Comparison of ENCODE assay signal across 18 mouse cellular contexts in genomic region chr17:31424358-31424757, GRCm38 (mm10). TPM values are rescaled to one million over a fixed set of nuclear protein-coding genes. Genes with fewer than 3 reads are reported as not detected.
DNase-seq lines count a peak whose midpoint lies in the region; ATAC-seq and TF ChIP-seq lines count a peak whose summit lies in the region.
"Had no signal": no experiment of that assay in that cellular context is flagged by ENCODE, and none has a peak within 500 bp of the region (broad histone marks: within the 10 kb centered on the region; RNA-seq: fewer than 3 reads in every experiment).

No protein-coding gene starts in this region.

- H3K27me3 ChIP-seq in kidney, embryonic 16.5 days (ENCODE audit: insufficient read depth, low read length), result no peaks in the 10 kb centered on the region
- no peaks in the 10 kb centered on the region for H3K27me3 ChIP-seq in E14TG2a.4 (ENCODE audit: insufficient read depth, low read length)
- H3K27me3 ChIP-seq: heart, embryonic 15.5 days; limb, embryonic 13.5 days; liver, embryonic 15.5 days had no signal

- no peak overlapping the region for H3K27ac ChIP-seq in kidney, embryonic 16.5 days (ENCODE audit: low read length)
- peak overlapping the region; percentile 54; the same call in 1 of the 2 replicates for H3K27ac ChIP-seq in ES-E14 (ENCODE audit: insufficient read depth, low read depth, low read length, poor library complexity, severe bottlenecking)
- H3K27ac ChIP-seq: gastrocnemius, adult 2 months; heart, embryonic 15.5 days; limb, embryonic 13.5 days; liver, embryonic 15.5 days; midbrain, embryonic 12.5 days had no signal

- H3K4me3 ChIP-seq in kidney, embryonic 16.5 days (ENCODE audit: low read length), result no peak overlapping the region
- H3K4me3 ChIP-seq in E14TG2a.4 (replicated peaks; ENCODE audit: low read length) (peak overlapping the region; percentile 55), ES-E14 (ENCODE audit: insufficient read depth in 1 of 2, low read depth in 1 of 2, low read length in 2 of 2, poor library complexity in 1 of 2, severe bottlenecking in 1 of 2) (no peak overlapping the region)
- H3K4me3 ChIP-seq: gastrocnemius, adult 2 months; heart, embryonic 15.5 days; limb, embryonic 13.5 days; liver, embryonic 15.5 days; midbrain, embryonic 12.5 days had no signal

- in situ Hi-C loops in ES-E14 (cut with MboI; ENCODE audit: low sequenced_read_pairs in 2 of 2, unreplicated experiment in 2 of 2), result no loop called here

- no peak overlapping the region for H3K4me2 ChIP-seq in kidney, embryonic 16.5 days (replicated peaks; ENCODE audit: low read depth, low read length)
- H3K4me2 ChIP-seq: heart, embryonic 15.5 days; limb, embryonic 13.5 days; liver, embryonic 15.5 days; midbrain, embryonic 12.5 days had no signal

- H3K4me1 ChIP-seq in kidney, embryonic 16.5 days (ENCODE audit: insufficient read depth, low read length), result peaks cover 41% of the 10 kb centered on the region
- peaks cover 96% of the 10 kb centered on the region for H3K4me1 ChIP-seq in E14TG2a.4 (replicated peaks; ENCODE audit: low read depth, low read length)
- peaks cover 3 to 51% of the 10 kb centered on the region in 2 experiments; a peak in 3 of 4 replicates for H3K4me1 ChIP-seq in ES-E14 (ENCODE audit: control insufficient read depth in 2 of 2, insufficient read depth in 2 of 2, low read length in 2 of 2, poor library complexity in 1 of 2)
- H3K4me1 ChIP-seq: liver, embryonic 15.5 days had no signal

- DNase-seq in kidney, adult 18-20 months, result peak; percentile 36
- DNase-seq in ES-E14 (ENCODE audit: low read depth, low spot score), result no peak
- peak; percentile 58 to 60 for DNase-seq in kidney, postnatal 36 days
- no peak for DNase-seq in left cerebral cortex, adult 18-20 months (ENCODE audit: low spot score in 2 of 2)
- DNase-seq in thymus, postnatal 36 days, result no peak
- DNase-seq: cerebellum, adult 18-20 months; cerebellum, postnatal 36 days; gastrocnemius, adult 2 months; thymus, adult 2 months had no signal

- H3K9me3 ChIP-seq in kidney, embryonic 16.5 days (ENCODE audit: low read length), result peaks cover 6% of the 10 kb centered on the region
- H3K9me3 ChIP-seq in E14TG2a.4 (ENCODE audit: low read length) (peaks cover 7% of the 10 kb centered on the region), ES-E14 (ENCODE audit: control insufficient read depth, insufficient read depth, low read depth, low read length) (no peaks in the 10 kb centered on the region)
- H3K9me3 ChIP-seq: heart, embryonic 15.5 days; liver, embryonic 15.5 days; midbrain, embryonic 12.5 days had no signal

- H3K36me3 ChIP-seq in kidney, embryonic 16.5 days (ENCODE audit: insufficient read depth, low read length), result peaks cover 1% of the 10 kb centered on the region
- H3K36me3 ChIP-seq in E14TG2a.4 (ENCODE audit: insufficient read depth, low read length) (no peaks in the 10 kb centered on the region), ES-E14 (ENCODE audit: control insufficient read depth, insufficient read depth, low read length, poor library complexity, severe bottlenecking) (no peaks in the 10 kb centered on the region)
- H3K36me3 ChIP-seq: heart, embryonic 15.5 days; liver, embryonic 15.5 days had no signal

- no peak; the same call in 1 of the 2 replicates for ATAC-seq in kidney, embryonic 16.5 days (ENCODE audit: low FRiP score, low TSS enrichment)
- ATAC-seq: inflammation-experienced regulatory T-cells, adult 6 months; lung, postnatal 0 days had no signal

- 83% methylated on average over 4 of the region's 4 CpGs for WGBS in kidney, embryonic 16.5 days

- no peak for TF ChIP-seq CTCF in E14TG2a.4 (conservative IDR thresholded peaks at IDR 0.05; ENCODE audit: low read length)

- H3K9ac ChIP-seq in kidney, embryonic 16.5 days (replicated peaks; ENCODE audit: low read length), result no peak overlapping the region
- peak overlapping the region; percentile 5; the same call in 1 of the 2 replicates for H3K9ac ChIP-seq in ES-E14 (ENCODE audit: insufficient read depth, low read depth, low read length, poor library complexity, severe bottlenecking)
- H3K9ac ChIP-seq: heart, embryonic 15.5 days; limb, embryonic 13.5 days; liver, embryonic 15.5 days; midbrain, embryonic 12.5 days had no signal

TF ChIP-seq in ES-E14, 5 proteins besides CTCF, POLR2A, EP300 and RAD21:
- TF ChIP-seq HCFC1 (IDR thresholded peaks at IDR 0.05; ENCODE audit: borderline replicate concordance, insufficient read depth, low read length), result no peak
- TF ChIP-seq ZC3H11A (IDR thresholded peaks at IDR 0.05; ENCODE audit: borderline replicate concordance, low read depth, low read length), result no peak
- no peak for TF ChIP-seq MAFK (IDR thresholded peaks at IDR 0.05; ENCODE audit: insufficient read depth, low read depth, low read length)
- no peak for TF ChIP-seq ZNF384 (IDR thresholded peaks at IDR 0.05; ENCODE audit: low read depth, low read length)
- TF ChIP-seq CHD2 (IDR thresholded peaks at IDR 0.05; ENCODE audit: low read depth, low read length), result no peak

RNA-seq across cellular contexts. Expression of gene Pde9a, which starts 38.3 kb away (rescaled TPM):
- 34.9 and 36.5 TPM in 2 replicates for polyA plus RNA-seq in kidney, embryonic 16.5 days (2015; fragmentation: Nextera tagmentation; extraction: Ambion mirVana)
- 3.9 and 6.9 TPM in 2 replicates for total RNA-seq in ES-E14 (2012; rRNA removed)
- total RNA-seq in left cerebral cortex, adult 18-20 months (2021), result 10 to 100 TPM; 21.2 to 22.4 TPM
- total RNA-seq: monocyte, adult 5-6 weeks had no signal
- polyA plus RNA-seq: inflammation-experienced regulatory T-cells, adult 6 months had no signal

Comparison
In these comparisons a context has a peak if more than half of its experiments do, and no peak if none do; other contexts are left out.
1. DNase-seq: peak in kidney, adult 18-20 months (single experiment) and kidney, postnatal 36 days (2 of 2); none in ES-E14 (single experiment), left cerebral cortex, adult 18-20 months (0 of 2) and thymus, postnatal 36 days (0 of 2).